Mouse (Mus musculus): ENCODE results near the gene Npc1l1. TPM values are rescaled to one million over a fixed set of nuclear protein-coding genes. Genes with fewer than 3 reads are reported as not detected.

Npc1l1 gene
- polyA plus RNA-seq, 1 experiment from 2014 or later: 0.08 TPM

Other genes starting within 250 kb of the Npc1l1 start
- 2.4 and 2.6 TPM in 2 replicates for gene Camk2b, start 163.8 kb downstream of the Npc1l1 start, polyA plus RNA-seq (2016; fragmentation: Nextera tagmentation; extraction: Ambion mirVana)
- gene A730071L15Rik, start 30.1 kb downstream of the Npc1l1 start, polyA plus RNA-seq (2016; fragmentation: Nextera tagmentation; extraction: Ambion mirVana): 0.28 and 0.39 TPM in 2 replicates
- gene Nudcd3, start 29.7 kb downstream of the Npc1l1 start, polyA plus RNA-seq (2016; fragmentation: Nextera tagmentation; extraction: Ambion mirVana): 49.5 and 50.8 TPM in 2 replicates
- 105 and 106 TPM in 2 replicates for gene Ddx56, start 37.6 kb upstream of the Npc1l1 start, polyA plus RNA-seq (2016; fragmentation: Nextera tagmentation; extraction: Ambion mirVana)
- 114 and 116 TPM in 2 replicates for gene Tmed4, start 44.7 kb upstream of the Npc1l1 start, polyA plus RNA-seq (2016; fragmentation: Nextera tagmentation; extraction: Ambion mirVana)
- 96.0 and 99.9 TPM in 2 replicates for gene Ogdh, start 61.5 kb upstream of the Npc1l1 start, polyA plus RNA-seq (2016; fragmentation: Nextera tagmentation; extraction: Ambion mirVana)
- gene Zmiz2, start 158.9 kb upstream of the Npc1l1 start, polyA plus RNA-seq (2016; fragmentation: Nextera tagmentation; extraction: Ambion mirVana): 11.9 and 12.5 TPM in 2 replicates
- gene Ppia, start 185.3 kb upstream of the Npc1l1 start, polyA plus RNA-seq (2016; fragmentation: Nextera tagmentation; extraction: Ambion mirVana): 5,090 and 5,096 TPM in 2 replicates
- 693 and 728 TPM in 2 replicates for gene H2afv, start 214.3 kb upstream of the Npc1l1 start, polyA plus RNA-seq (2016; fragmentation: Nextera tagmentation; extraction: Ambion mirVana)
- gene Purb, start 245.8 kb upstream of the Npc1l1 start, polyA plus RNA-seq (2016; fragmentation: Nextera tagmentation; extraction: Ambion mirVana): 19.5 and 21.7 TPM in 2 replicates